Mouse (Mus musculus) limb, embryonic 10.5 days (tissue): Measurements from ENCODE around the gene Rfc2. TPM values are rescaled to one million over a fixed set of nuclear protein-coding genes. Genes with fewer than 3 reads are reported as not detected.

Experiments
- DNase-seq: peaks from one replicate; pipeline ENCODE4 v3.0.0-alpha.2; 2017; ENCODE audit warnings: low spot score
- H3K27ac ChIP-seq: fragments of 300-500 bp; sonication (generic); 2 replicates; pipeline ENCODE4 v1.5.1; 2016; ENCODE audit warnings: mild to moderate bottlenecking
- H3K27me3 ChIP-seq: fragments of 300-500 bp; sonication (generic); 2 replicates; pipeline ENCODE4 v1.6.1; 2016; ENCODE audit warnings: low read depth, mild to moderate bottlenecking; ENCODE audit not compliant: poor library complexity, severe bottlenecking
- H3K36me3 ChIP-seq: fragments of 300-500 bp; sonication (generic); 2 replicates; pipeline ENCODE4 v1.6.1; 2016; ENCODE audit warnings: mild to moderate bottlenecking, moderate library complexity
- H3K4me1 ChIP-seq: fragments of 300-500 bp; sonication (generic); 2 replicates; pipeline ENCODE4 v1.6.1; 2016
- H3K4me3 ChIP-seq: fragments of 300-500 bp; sonication (generic); 2 replicates; pipeline ENCODE4 v1.5.1; 2016; ENCODE audit warnings: mild to moderate bottlenecking, moderate library complexity
- H3K9me3 ChIP-seq: fragments of 300-500 bp; sonication (generic); replicated peaks from 2 replicates; pipeline ENCODE4 v1.6.1; 2016; ENCODE audit warnings: mild to moderate bottlenecking
- WGBS: fragments of 180-500 bp; shearing (Covaris S2); methylation state at CpG from one replicate; pipeline ENCODE4 v1.1.7; 2016; 5-methylcytosine and 5-hydroxymethylcytosine counted together
- polyA plus RNA-seq: library from polyadenylated mRNA; unstranded; fragments of >200 nt; fragmentation: Nextera tagmentation; extraction: Ambion mirVana; gene quantifications from 2 replicates; pipeline ENCODE4 v1.2.1, GENCODE M21; 2016

Gene Rfc2
- polyA plus RNA-seq, 1 experiment from 2014 or later, result 443 TPM

DNA sequence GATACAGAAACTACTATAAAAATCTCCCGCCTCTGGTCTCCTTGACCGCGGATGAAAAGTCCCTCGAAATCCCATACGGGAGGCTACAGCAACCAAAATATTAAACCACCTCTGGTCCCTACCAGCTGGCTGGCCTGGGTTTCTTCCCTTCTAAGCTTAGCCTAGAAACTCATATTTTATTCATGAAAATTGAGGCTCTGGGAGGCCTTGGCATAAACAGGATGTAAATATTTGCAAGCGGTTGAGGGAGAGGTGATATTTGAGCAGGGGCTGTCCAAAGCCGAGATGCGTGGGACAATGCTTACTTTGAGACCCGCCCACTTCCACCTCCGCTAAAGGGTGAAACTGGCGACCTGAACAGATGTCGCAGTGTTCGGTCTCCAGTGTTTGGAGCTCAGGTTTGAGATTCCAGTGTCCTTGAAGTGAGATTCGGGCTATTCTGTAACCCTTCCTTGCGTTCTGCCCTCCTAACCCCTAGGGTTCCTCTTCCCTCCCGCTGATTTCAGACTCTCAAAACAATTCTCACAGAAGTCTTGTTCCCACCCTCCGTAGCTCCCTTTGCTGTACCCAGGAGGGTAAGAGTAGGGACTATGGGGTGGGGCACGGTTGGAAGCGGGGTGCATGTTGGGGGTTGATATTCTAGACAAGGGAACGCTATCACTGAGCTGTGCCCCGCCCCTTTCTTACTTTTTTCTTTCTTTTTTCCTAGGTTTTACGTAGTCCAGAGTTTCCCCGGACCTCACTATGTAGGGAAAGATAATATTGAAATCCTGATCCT is 9.2 kb upstream of the Rfc2 start:
- Histone ChIP-seq H3K4me3 (peak overlapping the region; percentile 62), H3K27me3 (no peaks in the 10 kb centered on the region), H3K4me1 (peaks cover 30% of the 10 kb centered on the region), H3K27ac (peak overlapping the region; percentile 86), H3K9me3 (no peaks in the 10 kb centered on the region), H3K36me3 (no peaks in the 10 kb centered on the region)
- DNase-seq, result peak; percentile 73
- WGBS, result 2% methylated on average over 23 of the region's 23 CpGs

DNA sequence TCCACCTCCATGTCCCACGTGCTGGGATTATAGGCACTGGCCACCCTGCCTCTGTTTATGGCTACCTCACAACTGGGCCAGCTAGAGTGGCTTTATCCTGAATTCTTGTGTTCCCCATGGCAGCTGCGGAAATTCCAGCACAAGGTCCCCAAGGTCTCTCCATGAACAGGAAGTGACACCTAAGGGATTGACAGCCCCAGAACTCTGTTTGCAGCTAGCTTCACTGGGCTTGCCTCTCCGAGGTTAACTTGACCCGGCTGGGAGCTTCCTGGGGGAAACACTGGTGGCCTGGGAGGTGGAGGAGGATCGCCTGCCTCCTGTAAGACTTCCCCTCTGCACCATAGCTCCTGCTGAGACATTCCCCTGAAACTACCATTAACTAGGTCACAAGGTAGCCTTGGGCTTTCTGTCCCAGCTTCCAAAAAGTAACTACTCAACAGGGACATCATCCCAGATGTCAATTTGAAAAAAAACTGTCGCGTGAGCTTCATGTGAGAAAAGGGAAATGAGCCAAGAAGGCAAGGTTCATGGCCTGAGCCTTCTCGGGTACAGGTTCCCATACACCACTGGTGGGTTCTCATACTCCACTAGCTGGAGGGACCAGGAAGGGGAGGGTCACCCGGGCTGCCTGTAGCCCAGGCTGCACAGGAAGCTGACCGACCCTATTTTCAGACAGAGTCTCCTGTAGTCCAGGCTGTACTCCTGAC is 8.5 kb upstream of the Rfc2 start:
- Histone ChIP-seq H3K4me1 (peaks cover 30% of the 10 kb centered on the region), H3K36me3 (no peaks in the 10 kb centered on the region), H3K27ac (peak overlapping the region; percentile 86), H3K4me3 (peak overlapping the region; percentile 62), H3K27me3 (no peaks in the 10 kb centered on the region), H3K9me3 (no peaks in the 10 kb centered on the region)
- 44% methylated on average over 10 of the region's 10 CpGs for WGBS
- peak; percentile 43 for DNase-seq

DNA sequence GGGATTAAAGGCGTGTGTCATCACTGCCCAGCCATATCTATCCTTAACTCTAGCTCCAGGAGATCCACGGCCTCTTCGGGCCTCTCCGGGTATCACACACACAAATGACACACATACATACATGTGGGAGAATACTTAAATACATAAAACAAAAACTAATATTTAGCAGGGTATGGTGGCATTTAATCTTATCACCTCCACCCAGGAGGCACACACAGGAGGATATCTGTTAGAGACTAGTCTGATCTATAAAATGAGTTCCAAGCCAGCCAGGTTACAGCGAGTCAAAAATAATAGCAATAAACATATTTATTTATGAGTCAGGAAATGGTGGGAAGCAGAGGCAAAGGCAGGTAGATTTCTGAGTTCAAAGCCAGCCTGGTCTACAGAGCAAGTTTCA is 5.3 kb upstream of the Rfc2 start:
- Histone ChIP-seq H3K9me3 (no peaks in the 10 kb centered on the region), H3K4me1 (peaks cover 14% of the 10 kb centered on the region), H3K4me3 (no peak overlapping the region), H3K27me3 (no peaks in the 10 kb centered on the region), H3K36me3 (no peaks in the 10 kb centered on the region), H3K27ac (no peak overlapping the region)
- 98% methylated on average over 5 of the region's 5 CpGs for WGBS
- DNase-seq, result no peak

DNA sequence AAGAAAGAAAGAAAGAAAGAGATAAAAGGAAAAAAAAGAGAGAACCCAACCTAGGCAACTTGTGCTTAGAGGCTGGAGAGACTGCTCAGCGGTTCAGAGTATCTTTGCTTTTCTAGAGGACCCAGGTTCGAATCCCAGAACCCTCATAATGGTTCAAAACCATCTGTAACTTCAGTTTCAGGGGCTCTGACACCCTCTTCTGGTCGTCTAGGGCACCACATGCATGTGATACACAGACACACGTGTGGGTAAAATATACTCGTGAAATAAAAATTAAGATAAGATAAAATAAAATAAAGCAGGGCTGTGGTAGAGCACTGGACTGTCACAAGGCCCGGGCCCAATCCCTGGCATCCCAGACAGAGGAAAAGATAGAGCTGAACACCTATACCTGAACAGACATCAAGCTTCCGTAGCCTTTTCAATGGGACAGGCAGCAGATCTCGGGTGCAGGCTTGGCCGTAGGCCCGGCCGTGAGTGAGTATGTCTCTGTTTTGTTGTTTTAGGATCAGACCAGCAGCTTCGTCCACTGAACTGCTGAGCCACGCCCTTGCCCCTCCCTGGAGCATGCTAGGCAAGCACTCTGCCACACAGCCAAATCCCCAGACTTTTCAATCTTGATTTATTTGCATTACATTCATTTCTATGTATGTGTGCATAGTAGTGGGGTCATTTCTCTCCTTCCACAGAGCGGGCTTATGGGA is 4.5 kb upstream of the Rfc2 start:
- WGBS, result 85% methylated on average over 14 of the region's 14 CpGs
- no peak for DNase-seq
- peaks cover 14% of the 10 kb centered on the region for H3K4me1 ChIP-seq
- H3K27ac ChIP-seq, result no peak overlapping the region
- H3K27me3 ChIP-seq, result no peaks in the 10 kb centered on the region
- H3K9me3 ChIP-seq, result no peaks in the 10 kb centered on the region
- H3K4me3 ChIP-seq, result no peak overlapping the region
- H3K36me3 ChIP-seq, result no peaks in the 10 kb centered on the region

DNA sequence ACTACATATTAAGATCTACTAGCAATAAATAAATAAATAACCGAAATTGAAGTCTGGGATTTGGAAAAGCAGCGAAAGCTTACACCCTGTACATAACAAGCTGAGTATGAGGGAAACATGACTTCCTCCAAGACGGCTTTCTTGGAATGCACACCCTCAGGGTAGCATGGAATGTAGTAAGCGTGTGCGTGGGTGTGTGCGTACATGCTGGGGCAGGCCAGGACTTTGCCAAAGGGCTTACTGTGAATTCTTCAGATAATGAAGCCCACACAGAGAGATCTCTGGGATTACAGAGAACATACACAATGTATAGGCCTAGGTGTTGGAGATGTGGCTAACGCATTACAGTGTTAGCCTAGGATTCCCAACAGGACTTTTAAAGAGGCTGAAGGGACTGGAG is 3.6 kb upstream of the Rfc2 start:
- Histone ChIP-seq H3K9me3 (no peaks in the 10 kb centered on the region), H3K4me1 (peaks cover 8% of the 10 kb centered on the region), H3K27me3 (no peaks in the 10 kb centered on the region), H3K4me3 (no peak overlapping the region), H3K27ac (no peak overlapping the region), H3K36me3 (no peaks in the 10 kb centered on the region)
- no peak for DNase-seq
- WGBS, result 85% methylated on average over 7 of the region's 7 CpGs

DNA sequence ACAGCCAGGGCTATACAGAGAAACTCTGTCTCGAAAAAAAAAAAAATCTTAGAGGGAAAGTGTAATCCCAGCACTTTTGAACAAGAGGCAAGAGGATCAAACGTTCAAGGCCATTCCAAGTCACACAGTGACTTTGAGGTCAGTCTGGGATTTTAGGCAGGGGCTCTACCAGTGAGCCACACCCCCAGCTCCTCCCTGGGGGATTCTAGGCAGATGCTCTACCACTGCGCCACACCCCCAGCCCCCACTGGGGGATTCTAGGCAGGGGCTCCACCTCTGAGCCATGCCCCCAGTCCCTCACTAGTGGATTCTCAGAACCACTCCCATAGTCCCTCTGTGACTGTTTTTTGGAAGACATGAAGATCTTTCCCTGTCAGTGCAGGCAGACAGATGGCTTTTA is 2.0 kb upstream of the Rfc2 start:
- Histone ChIP-seq H3K4me1 (peaks cover 12% of the 10 kb centered on the region), H3K4me3 (no peak overlapping the region), H3K27me3 (no peaks in the 10 kb centered on the region), H3K27ac (no peak overlapping the region), H3K36me3 (no peaks in the 10 kb centered on the region), H3K9me3 (no peaks in the 10 kb centered on the region)
- DNase-seq, result no peak
- WGBS, result 71% methylated on average over 3 of the region's 3 CpGs

DNA sequence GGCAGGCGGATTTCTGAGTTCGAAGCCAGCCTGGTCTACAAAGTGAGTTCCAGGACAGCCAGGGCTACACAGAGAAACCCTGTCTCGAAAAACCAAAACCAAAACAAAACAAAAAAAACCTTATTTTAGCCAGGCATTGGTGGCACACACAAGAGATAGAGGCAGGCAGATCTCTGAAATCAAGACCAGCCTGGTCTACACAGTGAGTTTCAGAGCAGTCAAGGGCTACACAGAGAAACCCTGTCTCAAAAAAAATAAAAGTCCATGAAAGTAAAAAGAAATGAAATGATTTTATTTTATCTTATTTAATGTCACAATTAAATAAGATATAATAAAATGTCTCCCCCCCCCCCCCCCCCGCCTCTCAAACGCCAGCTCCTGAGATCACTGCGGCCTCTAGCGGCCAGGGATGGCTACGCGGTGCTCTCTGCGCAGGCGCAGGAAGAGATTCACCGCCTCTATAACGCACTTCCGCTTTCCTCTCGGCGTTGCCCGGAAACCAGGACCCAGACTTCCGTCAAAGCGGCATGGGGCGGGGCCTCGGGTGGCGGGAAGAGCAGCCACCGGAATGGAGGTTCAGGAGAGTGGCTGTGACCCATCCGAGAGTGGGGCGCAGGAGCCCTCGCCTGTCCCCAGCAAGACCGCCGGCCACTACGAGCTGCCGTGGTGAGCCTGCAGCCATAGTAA is 1.2 kb downstream of the Rfc2 start:
- Histone ChIP-seq H3K4me1 (peaks cover 17% of the 10 kb centered on the region), H3K4me3 (peak overlapping the region; percentile 93), H3K9me3 (no peaks in the 10 kb centered on the region), H3K27ac (peak overlapping the region; percentile 90), H3K36me3 (peaks cover 25% of the 10 kb centered on the region), H3K27me3 (no peaks in the 10 kb centered on the region)
- 8% methylated on average over 27 of the region's 30 CpGs for WGBS
- peak; percentile 98 for DNase-seq

DNA sequence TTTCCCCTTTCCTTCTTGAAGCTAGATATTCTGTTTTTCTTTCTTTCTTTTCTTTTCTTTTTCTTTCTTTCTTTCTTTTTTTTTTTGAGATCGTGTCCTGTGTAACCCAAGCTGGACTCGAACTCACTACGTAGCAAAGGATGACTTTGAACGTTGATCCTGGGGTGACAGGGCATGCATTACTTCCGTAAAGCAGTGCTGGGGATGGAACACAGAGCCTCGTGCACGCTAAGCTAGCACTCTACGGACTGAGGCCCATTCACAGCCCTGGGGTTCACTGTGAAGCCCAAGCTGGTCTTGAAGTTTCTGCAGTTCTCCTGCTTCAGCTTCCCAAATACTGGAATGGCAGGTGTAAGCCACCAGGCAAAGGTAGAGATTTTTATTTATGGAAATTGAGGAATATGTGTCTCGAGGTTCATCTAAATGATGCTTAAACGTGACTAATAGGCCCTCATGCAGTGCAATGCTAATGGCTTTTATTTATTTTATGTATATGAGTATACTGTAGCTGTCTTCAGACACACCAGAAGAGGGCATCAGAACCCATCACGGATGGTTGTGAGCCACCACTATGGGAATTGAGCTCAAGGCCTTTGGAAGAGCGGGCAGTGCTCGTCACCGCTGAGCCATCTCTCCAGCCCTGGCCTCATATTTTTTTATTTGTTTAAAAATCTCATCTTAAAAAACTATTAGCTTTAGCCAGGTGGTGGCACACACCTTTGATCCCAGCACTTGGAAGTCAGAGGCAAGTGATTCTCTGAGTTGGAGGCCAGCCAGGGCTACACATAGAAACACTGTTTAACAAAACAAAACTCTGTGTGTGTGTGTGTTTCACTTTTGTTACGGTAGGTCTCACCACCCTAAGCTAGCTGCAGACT is 2.1 kb downstream of the Rfc2 start:
- Histone ChIP-seq H3K4me1 (peaks cover 17% of the 10 kb centered on the region), H3K27ac (peak overlapping the region; percentile 90), H3K9me3 (no peaks in the 10 kb centered on the region), H3K4me3 (peak overlapping the region; percentile 93), H3K36me3 (peaks cover 34% of the 10 kb centered on the region), H3K27me3 (no peaks in the 10 kb centered on the region)
- no peak for DNase-seq
- WGBS, result 35% methylated on average over 15 of the region's 15 CpGs

DNA sequence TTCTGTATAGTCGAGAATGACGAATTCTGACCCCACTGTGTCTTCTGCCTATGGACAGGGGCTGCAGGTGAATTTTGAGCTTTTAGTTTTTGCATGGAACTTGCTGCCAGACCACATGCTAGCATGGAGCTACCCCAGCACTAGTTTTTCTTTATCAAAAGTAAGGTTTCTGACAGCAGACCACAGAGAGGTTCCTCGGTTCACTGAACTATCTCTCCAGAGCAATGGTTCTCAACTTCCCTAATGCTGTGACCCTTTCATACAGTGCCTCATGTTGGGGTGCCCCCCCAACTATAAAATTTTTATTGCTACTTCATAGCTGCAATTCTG is 2.7 kb downstream of the Rfc2 start:
- DNase-seq, result no peak
- Histone ChIP-seq H3K4me3 (peak overlapping the region; percentile 93), H3K4me1 (peaks cover 17% of the 10 kb centered on the region), H3K36me3 (peaks cover 40% of the 10 kb centered on the region), H3K27me3 (no peaks in the 10 kb centered on the region), H3K9me3 (no peaks in the 10 kb centered on the region), H3K27ac (no peak overlapping the region)
- 89% methylated on average over 3 of the region's 3 CpGs for WGBS

DNA sequence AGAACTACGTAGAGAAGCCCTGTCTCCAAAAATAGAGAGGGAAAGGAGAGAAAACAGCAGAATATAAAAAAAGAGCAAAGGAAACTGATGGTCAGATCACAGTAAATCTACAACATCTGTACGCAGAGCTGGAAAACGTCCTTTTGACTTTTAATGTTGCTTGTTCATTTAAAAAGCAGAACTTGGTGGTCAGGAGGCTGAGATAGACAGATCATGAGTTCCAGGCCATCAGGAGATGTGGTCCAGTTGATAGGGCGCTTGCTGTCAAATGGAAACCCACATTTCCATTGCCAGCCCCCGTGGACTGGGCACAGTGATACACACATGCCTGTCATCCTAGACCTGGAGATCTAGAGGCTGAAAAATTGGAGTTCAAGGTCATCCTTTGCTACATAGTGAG is 3.6 kb downstream of the Rfc2 start:
- Histone ChIP-seq H3K4me3 (no peak overlapping the region), H3K4me1 (peaks cover 17% of the 10 kb centered on the region), H3K36me3 (peaks cover 50% of the 10 kb centered on the region), H3K27ac (no peak overlapping the region), H3K27me3 (no peaks in the 10 kb centered on the region), H3K9me3 (no peaks in the 10 kb centered on the region)
- WGBS, result 92% methylated on average over 5 of the region's 5 CpGs
- no peak for DNase-seq

DNA sequence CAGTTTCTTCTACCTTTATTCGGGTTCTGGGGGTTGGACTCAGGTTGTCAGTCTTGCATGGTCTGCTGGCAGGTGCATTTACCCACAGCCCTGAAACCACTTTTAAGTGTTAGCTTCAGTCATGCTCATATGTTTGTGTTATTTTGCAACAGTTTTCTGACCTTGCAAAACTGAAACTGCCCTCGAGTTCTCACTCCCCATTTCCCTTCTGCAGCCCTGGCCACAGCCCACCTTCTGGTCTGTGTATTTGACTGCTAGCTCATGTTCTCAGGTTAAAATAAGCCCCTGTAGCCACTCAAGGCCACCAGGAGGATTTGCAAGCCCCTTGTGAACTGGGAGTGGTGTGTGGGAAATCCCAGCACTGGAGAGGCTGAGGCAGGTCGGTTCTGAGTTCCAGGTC is 8.7 kb downstream of the Rfc2 start:
- WGBS, result 89% methylated on average over 3 of the region's 3 CpGs
- no peak for DNase-seq

DNA sequence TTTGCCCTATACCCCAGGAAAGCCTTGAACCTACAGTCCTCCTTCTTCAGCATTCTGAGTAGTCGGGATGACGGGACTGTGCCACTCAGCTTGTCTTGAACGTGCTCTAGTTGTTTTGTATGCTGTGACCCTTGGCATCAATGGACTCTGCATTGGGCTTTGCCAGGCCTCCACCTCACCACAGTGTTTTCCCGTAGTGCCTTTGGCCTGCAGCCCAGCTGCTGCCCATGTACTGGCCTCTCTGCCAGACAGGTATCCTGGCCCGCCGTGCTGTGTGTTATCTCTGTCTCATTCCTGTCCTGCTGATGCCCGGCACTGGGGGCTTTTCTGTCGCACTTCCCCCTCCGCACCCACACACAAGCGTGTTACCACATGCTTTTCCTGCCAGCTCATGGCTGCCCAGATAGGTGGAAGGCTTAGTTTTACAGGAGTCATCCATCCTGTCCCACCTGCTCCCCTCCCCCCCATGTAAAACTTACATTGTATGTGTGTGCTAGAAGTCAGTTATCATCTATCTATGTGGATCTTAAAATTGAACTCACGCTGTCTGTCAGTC is 10.9 kb downstream of the Rfc2 start:
- no peak for DNase-seq
- Histone ChIP-seq H3K36me3 (peaks cover 99% of the 10 kb centered on the region), H3K4me3 (no peak overlapping the region), H3K27ac (no peak overlapping the region), H3K9me3 (no peaks in the 10 kb centered on the region), H3K4me1 (no peaks in the 10 kb centered on the region), H3K27me3 (no peaks in the 10 kb centered on the region)
- WGBS, result 94% methylated on average over 11 of the region's 11 CpGs

More for the DNA sequence above, 8.7 kb downstream of the Rfc2 start:
- Histone ChIP-seq H3K27ac (no peak overlapping the region), H3K27me3 (no peaks in the 10 kb centered on the region), H3K4me3 (no peak overlapping the region), H3K36me3 (peaks cover 97% of the 10 kb centered on the region), H3K9me3 (no peaks in the 10 kb centered on the region), H3K4me1 (peaks cover 3% of the 10 kb centered on the region; the same call in 1 of the 2 replicates)
